Mouse (Mus musculus) liver, embryonic 14.5 days (tissue): ENCODE measurements at regions not wholly inside any gene's neighbourhood (a gene's known extent, or its start where the extent isn't known, plus 50 kb on each side); places are given as distances from the start of the nearest gene placed in this dataset.

Source experiments
- ATAC-seq: fragments of 200-750 bp; cut with Nextera tagmentation; 2 replicates; pipeline ENCODE4 v1.8.0; 2017; ENCODE audit warnings: moderate number of reproducible peaks, mild to moderate bottlenecking, moderate library complexity; ENCODE audit not compliant: insufficient read depth
- DNase-seq, 3 experiments: peaks; one replicate each; pipeline ENCODE4 v3.0.0-alpha.2; 2012 to 2013; ENCODE audit warnings: low read depth in 3 of 3, low spot score in 3 of 3
- H3K27ac ChIP-seq: fragments of 300-500 bp; sonication (generic); 2 replicates; pipeline ENCODE4 v1.5.1; 2014; ENCODE audit warnings: moderate library complexity, mild to moderate bottlenecking, control low read depth, inconsistent platforms
- H3K27me3 ChIP-seq: fragments of 300-500 bp; sonication (generic); 2 replicates; pipeline ENCODE4 v1.6.1; 2014; ENCODE audit warnings: mild to moderate bottlenecking, low read length, moderate library complexity; ENCODE audit not compliant: control insufficient read depth, insufficient read depth
- H3K36me3 ChIP-seq: fragments of 300-500 bp; sonication (generic); replicated peaks from 2 replicates; pipeline ENCODE4 v1.6.1; 2014; ENCODE audit warnings: low read depth; ENCODE audit not compliant: control insufficient read depth, insufficient read depth
- H3K4me1 ChIP-seq, 2 experiments: fragments of 200-500 bp in 1 of 2; fragments of 300-500 bp in 1 of 2; sonication (generic) in 1 of 2; replicated peaks; 2 replicates each; pipeline ENCODE4 v1.6.1; 2012 to 2014; ENCODE audit warnings: antibody characterized with exemption in 1 of 2, inconsistent platforms in 1 of 2, low read length in 1 of 2; ENCODE audit not compliant: control insufficient read depth in 2 of 2, insufficient read depth in 2 of 2
- H3K4me2 ChIP-seq: fragments of 300-500 bp; sonication (generic); 2 replicates; pipeline ENCODE4 v1.6.1; 2014; ENCODE audit warnings: low read depth, mild to moderate bottlenecking, control low read depth, moderate library complexity
- H3K4me3 ChIP-seq, 2 experiments: fragments of 200-500 bp in 1 of 2; fragments of 300-500 bp in 1 of 2; sonication (generic) in 1 of 2; 2 replicates each; pipeline ENCODE4 v1.5.1; 2012 to 2014; ENCODE audit warnings: low read depth in 2 of 2, low read length in 2 of 2, mild to moderate bottlenecking in 2 of 2, control low read depth in 1 of 2, inconsistent platforms in 1 of 2, moderate library complexity in 1 of 2; ENCODE audit not compliant: insufficient read depth in 1 of 2
- H3K9ac ChIP-seq: fragments of 300-500 bp; sonication (generic); replicated peaks from 2 replicates; pipeline ENCODE4 v1.6.1; 2014; ENCODE audit warnings: mild to moderate bottlenecking, control low read depth, moderate library complexity
- H3K9me3 ChIP-seq: fragments of 300-500 bp; sonication (generic); 2 replicates; pipeline ENCODE4 v1.6.1; 2016; ENCODE audit warnings: low read length, mixed read lengths; ENCODE audit not compliant: control insufficient read depth
- CTCF ChIP-seq: IDR thresholded peaks from 2 replicates; pipeline ENCODE4 v1.5.1; 2016; ENCODE audit warnings: antibody characterized with exemption, low read depth, control low read depth
- EP300 ChIP-seq: IDR thresholded peaks from 2 replicates; pipeline ENCODE4 v1.6.1; 2016; ENCODE audit warnings: antibody characterized with exemption, low read depth
- WGBS: fragments of 180-500 bp; shearing (Covaris S2); extraction: QIAGEN DNeasy Blood & Tissue Kit; methylation state at CpG from one replicate; pipeline ENCODE4 v1.1.7; 2014; ENCODE audit not compliant: insufficient replicate concordance; 5-methylcytosine and 5-hydroxymethylcytosine counted together

DNA sequence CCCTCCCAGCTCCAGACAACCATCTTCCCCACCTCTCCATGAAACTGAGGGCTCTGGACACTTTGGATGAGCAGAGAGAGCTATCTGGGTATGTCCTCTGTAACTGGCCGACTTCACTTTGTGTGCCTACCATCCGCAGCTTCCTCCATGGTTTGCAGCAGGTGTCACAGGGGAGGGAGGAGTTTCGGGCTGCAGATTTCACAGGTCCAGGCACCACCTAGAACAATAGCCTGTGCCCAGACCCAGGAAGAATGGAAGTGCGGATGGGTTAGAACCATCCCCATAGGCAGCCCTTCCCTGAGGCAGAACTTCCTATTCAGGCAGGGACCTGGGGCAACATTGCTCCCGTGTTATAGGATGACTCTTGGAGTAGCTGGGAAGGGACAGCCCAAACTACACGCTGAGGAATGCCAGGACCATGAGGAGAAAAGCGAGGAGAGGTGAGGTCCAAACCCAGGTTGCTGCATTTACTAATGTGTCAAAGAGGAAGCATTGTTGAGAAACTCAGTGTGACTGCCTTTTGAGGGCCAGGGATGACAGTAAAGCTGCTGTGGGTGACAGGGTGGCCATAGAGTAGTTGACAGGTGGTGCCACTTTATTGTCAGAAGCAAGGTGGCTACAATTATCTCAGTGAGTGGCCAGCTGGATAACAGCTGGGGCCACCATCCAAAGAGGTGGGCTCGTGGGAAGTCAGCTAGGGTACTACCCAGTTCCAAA, 51.8 kb upstream of the Klf13 start:
- no peak for ATAC-seq
- no peak for DNase-seq
- no peak overlapping the region for H3K4me3 ChIP-seq
- H3K9ac ChIP-seq: 0 out of 2 replicates have a peak overlapping the region, but pooled peaks have one; percentile 5
- peaks cover 69 to 77% of the 10 kb centered on the region in 2 experiments for H3K4me1 ChIP-seq
- no peak for TF ChIP-seq CTCF
- TF ChIP-seq EP300: no peak
- no peak overlapping the region; the same call in 1 of the 2 replicates for H3K4me2 ChIP-seq
- WGBS: 67% methylated on average over 8 of the region's 8 CpGs
- H3K27me3 ChIP-seq: no peaks in the 10 kb centered on the region
- peak overlapping the region; percentile 60 for H3K27ac ChIP-seq
- H3K9me3 ChIP-seq: no peaks in the 10 kb centered on the region
- no peaks in the 10 kb centered on the region for H3K36me3 ChIP-seq

DNA sequence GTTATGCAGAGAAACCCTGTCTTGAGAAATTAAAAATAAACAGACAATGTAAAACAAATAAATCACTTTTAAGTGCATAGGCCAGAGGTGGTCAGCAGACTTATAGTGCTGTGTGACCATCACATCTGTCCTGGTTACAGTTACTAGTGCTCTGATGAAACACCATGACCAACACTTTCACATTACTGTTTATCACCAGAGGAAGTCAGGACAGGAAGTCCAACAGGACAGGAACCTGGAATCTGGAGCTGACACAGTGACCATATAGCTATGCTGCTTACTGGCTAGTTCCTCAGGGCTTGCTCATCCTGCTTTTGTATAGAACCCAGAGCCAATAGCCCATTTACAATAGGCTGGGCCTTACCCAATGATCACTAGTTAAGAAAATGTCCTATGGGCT, 51.0 kb upstream of the Klf13 start:
- no peak for TF ChIP-seq EP300
- TF ChIP-seq CTCF: no peak
- ATAC-seq (no peak), DNase-seq (no peak)
- Histone ChIP-seq H3K9ac (no peak overlapping the region), H3K4me3 (no peak overlapping the region), H3K27ac (peak overlapping the region; percentile 41), H3K27me3 (no peaks in the 10 kb centered on the region), H3K4me2 (no peak overlapping the region), H3K36me3 (no peaks in the 10 kb centered on the region), H3K9me3 (no peaks in the 10 kb centered on the region), H3K4me1 (peaks cover 62 to 70% of the 10 kb centered on the region in 2 experiments)
